ENCODE assay signal across 9 mouse cellular contexts in the genomic region with DNA sequence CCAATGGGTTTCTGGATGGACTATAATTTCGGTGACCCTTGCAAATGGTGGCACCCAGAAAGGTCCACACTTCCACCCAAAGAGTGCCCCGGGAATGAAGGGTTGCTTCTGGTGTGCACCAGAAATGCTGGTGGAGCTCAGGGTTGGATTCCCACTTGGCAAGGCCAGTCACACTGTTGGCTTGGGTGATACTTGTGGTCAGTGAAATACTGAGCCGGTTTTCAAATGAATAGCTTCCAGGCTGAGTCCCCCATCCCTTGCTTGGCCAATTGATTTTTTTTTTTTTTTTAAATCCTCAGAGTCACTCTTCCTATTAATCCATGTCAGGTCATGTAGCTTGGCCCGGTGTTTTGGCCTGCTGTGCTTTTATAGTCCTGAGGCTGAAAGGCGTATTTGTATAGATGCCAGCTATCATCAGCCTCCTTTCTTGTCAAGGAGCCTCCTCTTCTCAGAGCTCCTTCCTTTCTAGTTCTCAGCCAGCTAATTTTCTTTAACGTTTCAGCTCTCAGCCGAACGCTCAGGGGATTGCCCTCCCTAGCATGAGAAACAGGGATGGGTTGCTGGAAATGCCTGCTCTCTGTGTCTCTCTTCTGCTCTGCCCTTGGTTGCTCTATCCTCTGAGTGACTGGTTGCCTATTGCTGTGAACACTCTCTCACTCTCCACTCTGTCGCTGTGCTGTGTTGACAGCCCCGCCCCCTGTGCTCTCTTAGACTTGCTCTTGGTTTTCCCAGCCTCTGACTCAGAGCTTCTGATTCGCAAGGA. TPM values are rescaled to one million over a fixed set of nuclear protein-coding genes. Genes with fewer than 3 reads are reported as not detected.
A peak's percentile ranks its signal among the peaks of the same experiment; 100 is the strongest.
DNase-seq lines count a peak whose midpoint lies in the region; ATAC-seq and TF ChIP-seq lines count a peak whose summit lies in the region.
"Had no signal": no experiment of that assay in that cellular context is flagged by ENCODE, and none has a peak within 500 bp of the region (broad histone marks: within the 10 kb centered on the region; RNA-seq: fewer than 3 reads in every experiment).

No protein-coding gene starts in this region.

- DNase-seq in hindbrain, embryonic 10.5 days (ENCODE audit: low spot score): peak; percentile 18
- DNase-seq in brain, adult 2 months (ENCODE audit: low read depth, low spot score): peak; percentile 71
- peak; percentile 81 for DNase-seq in midbrain, postnatal 0 days (ENCODE audit: low spot score)
- no peak for DNase-seq in T-cell, adult 2 months (ENCODE audit: low spot score)
- DNase-seq in gastrocnemius, postnatal 14 days: no peak

- H3K9me3 ChIP-seq in hindbrain, embryonic 10.5 days: no peaks in the 10 kb centered on the region
- H3K9me3 ChIP-seq in hindbrain, embryonic 12.5 days (replicated peaks): no peaks in the 10 kb centered on the region
- no peaks in the 10 kb centered on the region for H3K9me3 ChIP-seq in forebrain, embryonic 16.5 days (ENCODE audit: control insufficient read depth, low read length)
- no peaks in the 10 kb centered on the region for H3K9me3 ChIP-seq in midbrain, postnatal 0 days (ENCODE audit: low read length)
- H3K9me3 ChIP-seq in kidney, embryonic 15.5 days (replicated peaks): no peaks in the 10 kb centered on the region
- H3K9me3 ChIP-seq: stomach, embryonic 15.5 days had no signal

- TF ChIP-seq CTCF in midbrain, postnatal 0 days (IDR thresholded peaks at IDR 0.05): no peak

- H3K4me3 ChIP-seq in hindbrain, embryonic 10.5 days: no peak overlapping the region
- H3K4me3 ChIP-seq in hindbrain, embryonic 12.5 days: no peak overlapping the region
- no peak overlapping the region for H3K4me3 ChIP-seq in forebrain, embryonic 16.5 days (replicated peaks; ENCODE audit: low read length)
- H3K4me3 ChIP-seq in midbrain, postnatal 0 days (ENCODE audit: low read depth, low read length): no peak overlapping the region
- H3K4me3 ChIP-seq in kidney, embryonic 15.5 days (replicated peaks): no peak overlapping the region
- H3K4me3 ChIP-seq: stomach, embryonic 15.5 days had no signal

- H3K27me3 ChIP-seq in hindbrain, embryonic 10.5 days (ENCODE audit: insufficient read depth, poor library complexity, severe bottlenecking): no peaks in the 10 kb centered on the region
- H3K27me3 ChIP-seq in hindbrain, embryonic 12.5 days: peaks cover 3% of the 10 kb centered on the region; the same call in 1 of the 2 replicates
- H3K27me3 ChIP-seq in forebrain, embryonic 16.5 days (replicated peaks; ENCODE audit: control insufficient read depth, insufficient read depth, low read length): peaks cover 10% of the 10 kb centered on the region
- no peaks in the 10 kb centered on the region for H3K27me3 ChIP-seq in midbrain, postnatal 0 days (ENCODE audit: insufficient read depth, low read length)
- H3K27me3 ChIP-seq in kidney, embryonic 15.5 days: no peaks in the 10 kb centered on the region
- H3K27me3 ChIP-seq: stomach, embryonic 15.5 days had no signal

- 42% methylated on average over 11 of the region's 11 CpGs for WGBS in hindbrain, embryonic 10.5 days
- 36% methylated on average over 11 of the region's 11 CpGs for WGBS in hindbrain, embryonic 12.5 days
- 20% methylated on average over 11 of the region's 11 CpGs for WGBS in forebrain, embryonic 16.5 days
- 24% methylated on average over 11 of the region's 11 CpGs for WGBS in midbrain, postnatal 0 days
- WGBS in kidney, embryonic 15.5 days: 57% methylated on average over 11 of the region's 11 CpGs

- H3K4me2 ChIP-seq in hindbrain, embryonic 12.5 days (replicated peaks): no peak overlapping the region
- no peak overlapping the region for H3K4me2 ChIP-seq in forebrain, embryonic 16.5 days (ENCODE audit: low read length)
- no peak overlapping the region for H3K4me2 ChIP-seq in midbrain, postnatal 0 days (ENCODE audit: low read depth, low read length, poor library complexity, severe bottlenecking)
- no peak overlapping the region for H3K4me2 ChIP-seq in kidney, embryonic 15.5 days
- H3K4me2 ChIP-seq: stomach, embryonic 15.5 days had no signal

- no peaks in the 10 kb centered on the region for H3K36me3 ChIP-seq in hindbrain, embryonic 10.5 days
- H3K36me3 ChIP-seq in hindbrain, embryonic 12.5 days: no peaks in the 10 kb centered on the region
- H3K36me3 ChIP-seq in forebrain, embryonic 16.5 days (ENCODE audit: control insufficient read depth, insufficient read depth): no peaks in the 10 kb centered on the region
- no peaks in the 10 kb centered on the region for H3K36me3 ChIP-seq in midbrain, postnatal 0 days (ENCODE audit: insufficient read depth, low read length)
- no peaks in the 10 kb centered on the region for H3K36me3 ChIP-seq in kidney, embryonic 15.5 days
- H3K36me3 ChIP-seq: stomach, embryonic 15.5 days had no signal

- intact Hi-C loops in gastrocnemius, postnatal 14 days (cut with DNase I; ENCODE audit: low total_unique reads): no loop called here

- peaks cover 23% of the 10 kb centered on the region for H3K4me1 ChIP-seq in hindbrain, embryonic 10.5 days (replicated peaks)
- peaks cover 20% of the 10 kb centered on the region for H3K4me1 ChIP-seq in hindbrain, embryonic 12.5 days
- peaks cover 32% of the 10 kb centered on the region for H3K4me1 ChIP-seq in forebrain, embryonic 16.5 days (replicated peaks; ENCODE audit: control insufficient read depth, insufficient read depth, low read length)
- 0 out of 2 replicates have a peak, but pooled peaks cover 5% of the 10 kb centered on the region for H3K4me1 ChIP-seq in midbrain, postnatal 0 days (ENCODE audit: insufficient read depth, low read length)
- no peaks in the 10 kb centered on the region for H3K4me1 ChIP-seq in kidney, embryonic 15.5 days
- H3K4me1 ChIP-seq: stomach, embryonic 15.5 days had no signal

- no peak for ATAC-seq in hindbrain, embryonic 12.5 days (ENCODE audit: low FRiP score)
- peak; percentile 76 for ATAC-seq in forebrain, embryonic 16.5 days
- peak; percentile 56 for ATAC-seq in midbrain, postnatal 0 days (ENCODE audit: low FRiP score)
- ATAC-seq in kidney, embryonic 15.5 days (replicated peaks; ENCODE audit: low FRiP score): no peak

- 0 out of 2 replicates have a peak overlapping the region, but pooled peaks have one; percentile 23 for H3K27ac ChIP-seq in hindbrain, embryonic 10.5 days
- H3K27ac ChIP-seq in hindbrain, embryonic 12.5 days: no peak overlapping the region; the same call in 1 of the 2 replicates
- no peak overlapping the region for H3K27ac ChIP-seq in forebrain, embryonic 16.5 days (ENCODE audit: low read length)
- peak overlapping the region; percentile 57 for H3K27ac ChIP-seq in midbrain, postnatal 0 days (ENCODE audit: low read depth, low read length)
- H3K27ac ChIP-seq in kidney, embryonic 15.5 days: no peak overlapping the region
- H3K27ac ChIP-seq: stomach, embryonic 15.5 days had no signal

- no peak overlapping the region for H3K9ac ChIP-seq in hindbrain, embryonic 12.5 days
- no peak overlapping the region for H3K9ac ChIP-seq in forebrain, embryonic 16.5 days (replicated peaks; ENCODE audit: low read depth, low read length)
- H3K9ac ChIP-seq in midbrain, postnatal 0 days (replicated peaks; ENCODE audit: low read length, poor library complexity, severe bottlenecking): no peak overlapping the region
- H3K9ac ChIP-seq in kidney, embryonic 15.5 days: no peak overlapping the region
- H3K9ac ChIP-seq: stomach, embryonic 15.5 days had no signal

RNA-seq across cellular contexts. Expression of gene Trmt10b, which starts 42.9 kb away (rescaled TPM):
- polyA plus RNA-seq in hindbrain, embryonic 10.5 days (2016; fragmentation: Nextera tagmentation; extraction: Ambion mirVana): 19.7 and 22.1 TPM in 2 replicates
- polyA plus RNA-seq in hindbrain, embryonic 12.5 days (2016; fragmentation: Nextera tagmentation; extraction: Ambion mirVana): 16.8 and 18.5 TPM in 2 replicates
- polyA plus RNA-seq in forebrain, embryonic 16.5 days (2015; fragmentation: Nextera tagmentation; extraction: Ambion mirVana): 21.6 and 22.9 TPM in 2 replicates
- 9.7 and 12.5 TPM in 2 replicates for total RNA-seq in midbrain, postnatal 0 days (2014; rRNA removed)
- polyA plus RNA-seq in midbrain, postnatal 0 days (2015; fragmentation: Nextera tagmentation; extraction: Ambion mirVana): 22.2 and 23.3 TPM in 2 replicates
- 1 to 10 TPM; 3.1 to 4.9 TPM for total RNA-seq in gastrocnemius, postnatal 14 days (2021)
- 18.1 and 18.8 TPM in 2 replicates for polyA plus RNA-seq in kidney, embryonic 15.5 days (2015; fragmentation: Nextera tagmentation; extraction: Ambion mirVana)

Comparison
In these comparisons a context has a peak if more than half of its experiments do, and no peak if none do; other contexts are left out.
1. H3K27ac ChIP-seq: peak in hindbrain, embryonic 10.5 days (single experiment) and midbrain, postnatal 0 days (single experiment); none in hindbrain, embryonic 12.5 days (single experiment), forebrain, embryonic 16.5 days (single experiment) and kidney, embryonic 15.5 days (single experiment).
2. DNase-seq: peak in hindbrain, embryonic 10.5 days (single experiment), brain, adult 2 months (single experiment) and midbrain, postnatal 0 days (single experiment); none in T-cell, adult 2 months (single experiment) and gastrocnemius, postnatal 14 days (single experiment).
3. ATAC-seq: peak in forebrain, embryonic 16.5 days (single experiment) and midbrain, postnatal 0 days (single experiment); none in hindbrain, embryonic 12.5 days (single experiment) and kidney, embryonic 15.5 days (single experiment).